Mouse (Mus musculus): ENCODE data around the gene Iqca. TPM values are rescaled to one million over a fixed set of nuclear protein-coding genes. Genes with fewer than 3 reads are reported as not detected.

The Iqca gene
- total RNA-seq, 2 experiments from 2014 or later, result 0.52 to 0.65 TPM

DNA sequence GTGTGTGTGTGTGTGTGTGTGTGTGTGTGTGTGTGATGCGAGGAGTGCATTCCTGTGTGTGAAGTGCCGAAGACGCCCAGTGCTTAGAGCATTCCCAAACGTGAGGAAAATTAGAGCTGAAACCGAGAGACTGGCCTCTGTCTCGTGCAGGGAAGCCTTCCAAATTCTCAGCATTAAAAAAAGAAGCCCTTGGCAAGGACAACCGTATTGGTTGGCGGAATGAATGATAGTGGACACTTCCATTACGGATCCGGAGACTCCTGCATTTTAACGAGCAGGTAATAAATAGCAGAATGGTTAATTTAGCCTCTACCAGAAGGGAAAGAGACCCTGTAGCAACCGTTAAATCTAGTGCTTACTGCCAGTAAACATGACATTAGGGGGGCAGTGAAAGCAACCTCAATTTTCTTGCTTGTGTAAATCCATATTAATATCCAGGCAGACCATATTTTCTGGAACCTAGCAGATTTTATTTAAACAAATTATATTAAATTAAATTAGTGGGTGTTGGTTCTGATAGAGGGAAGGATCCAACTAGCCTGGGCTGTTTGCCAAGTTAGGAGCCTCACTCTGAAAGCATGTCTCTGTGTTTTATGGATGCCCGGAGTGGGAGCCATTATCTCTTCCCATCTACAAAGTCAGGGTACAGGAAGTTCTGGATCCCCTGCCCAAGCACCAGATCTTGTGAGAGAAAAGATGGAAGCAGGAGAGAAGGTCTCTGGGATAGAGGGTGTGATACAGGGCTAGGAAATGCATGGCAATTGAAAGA is 81.2 kb downstream of the Iqca start:
- no peak for DNase-seq (ENCODE audit: low spot score in 2 of 2)

DNA sequence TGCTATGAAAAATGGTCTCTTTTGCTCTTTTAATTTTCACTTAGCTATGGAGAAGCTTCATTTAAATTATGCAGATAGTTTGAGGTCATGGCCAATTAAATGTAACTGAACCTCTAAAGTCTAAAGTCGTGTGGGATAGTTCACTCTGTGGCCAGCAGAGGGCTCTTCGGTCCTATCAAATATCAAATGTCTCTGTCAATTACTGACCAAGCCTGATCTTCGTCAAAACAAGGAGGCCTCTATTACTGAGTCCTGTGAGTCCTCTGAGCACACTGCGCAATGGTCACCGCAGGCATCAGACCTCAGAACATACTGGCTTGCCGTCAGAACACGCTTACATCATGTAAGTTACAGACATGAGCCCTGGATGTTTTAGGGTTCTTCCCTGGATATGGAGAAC is 92.6 kb downstream of the Iqca start:
- peak; percentile 56 to 59 for DNase-seq (ENCODE audit: low spot score in 2 of 2)

DNA sequence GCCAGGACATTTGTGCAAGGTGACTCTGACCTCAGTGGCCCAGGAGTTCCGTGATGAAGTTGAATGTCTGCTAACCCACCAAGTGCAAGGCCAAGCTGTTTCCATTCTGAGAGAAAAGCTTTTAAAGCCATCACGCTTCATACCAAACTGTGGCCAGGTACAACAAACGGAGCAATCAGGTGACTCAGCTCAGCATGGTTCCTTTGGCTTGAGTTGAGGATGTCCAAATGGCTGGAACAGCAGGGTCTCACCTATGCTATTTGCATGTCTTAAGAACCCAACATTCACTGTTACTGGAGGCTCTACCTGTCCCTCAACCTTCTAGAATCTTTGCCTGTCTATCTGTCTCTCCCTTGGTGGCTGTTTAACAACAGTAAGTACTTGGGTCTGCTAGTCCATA is 93.1 kb downstream of the Iqca start:
- no peak for DNase-seq (ENCODE audit: low spot score in 2 of 2)

DNA sequence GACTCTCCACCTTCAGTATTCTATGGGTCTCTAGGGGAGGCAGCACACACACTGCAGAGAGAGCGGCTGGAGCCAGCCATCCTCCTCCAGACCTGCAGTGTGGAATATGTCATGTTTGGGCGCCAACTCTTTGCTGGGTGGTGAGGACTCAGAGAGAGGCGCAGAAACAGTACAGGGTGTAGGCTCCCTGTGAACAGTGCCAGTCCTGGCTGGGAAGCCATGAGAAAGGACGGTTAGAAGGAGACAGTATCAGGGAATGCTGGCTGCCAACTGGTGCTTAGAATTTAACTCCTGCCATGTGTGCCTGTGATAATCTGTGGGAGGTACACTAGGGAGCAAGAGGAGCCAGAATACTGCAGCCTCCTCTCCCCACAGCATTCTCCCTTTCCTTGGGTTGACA is 98.2 kb downstream of the Iqca start:
- DNase-seq (ENCODE audit: low spot score in 2 of 2), result peak; percentile 46 to 64

DNA sequence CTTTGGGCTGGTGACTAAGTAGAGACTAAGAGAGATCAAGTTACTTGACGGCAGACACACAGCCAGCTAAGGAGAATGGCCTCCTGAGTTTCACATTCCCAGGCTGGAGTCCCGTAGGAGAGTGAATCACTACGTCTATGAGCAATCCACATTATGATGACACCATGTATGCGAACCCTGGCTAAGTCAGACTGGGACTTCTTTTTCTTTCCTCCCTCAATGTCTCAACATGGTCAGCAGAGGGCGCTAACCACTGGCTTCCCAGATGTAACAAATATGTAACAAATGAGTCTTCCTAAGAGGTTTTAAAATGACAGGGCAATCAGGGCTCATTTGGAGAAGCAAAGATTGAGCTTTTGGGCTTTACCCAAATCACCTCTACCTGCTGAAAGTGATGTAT is 101.9 kb downstream of the Iqca start:
- peak; percentile 59 to 70 for DNase-seq (ENCODE audit: low spot score in 2 of 2)

DNA sequence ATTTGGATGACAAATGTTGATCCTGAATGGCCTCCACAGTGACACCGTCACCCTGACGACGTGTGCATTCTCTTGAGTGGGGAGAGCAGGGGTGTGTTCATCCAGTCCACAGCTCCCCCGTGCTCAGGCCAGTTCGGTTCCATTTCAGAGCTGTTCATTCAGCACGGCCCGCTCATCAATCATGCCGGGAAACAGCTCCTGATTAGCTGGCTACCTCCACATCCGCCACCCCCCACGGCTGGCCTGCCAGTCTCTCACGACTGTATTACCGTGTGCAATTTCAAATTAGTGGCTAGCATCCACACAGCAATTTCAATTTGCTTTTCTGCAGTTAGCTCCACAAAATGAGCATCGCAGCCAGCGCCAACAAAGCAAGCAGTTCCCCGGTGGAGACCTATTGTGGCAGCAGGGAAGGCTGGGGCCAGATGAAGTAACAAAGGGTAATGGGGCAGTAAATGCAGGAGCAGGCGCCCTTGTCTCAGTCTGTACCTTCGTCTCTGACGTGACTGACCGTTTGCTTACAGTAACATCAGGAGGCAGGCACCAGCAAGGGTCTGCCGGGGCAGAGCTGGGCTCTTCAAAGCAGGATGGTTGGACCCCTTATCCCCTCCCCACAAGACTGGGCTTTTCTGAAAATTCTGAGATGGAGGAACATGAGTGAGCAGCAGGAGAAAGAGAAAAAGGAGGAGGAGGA is 103.0 kb downstream of the Iqca start:
- no peak for DNase-seq (ENCODE audit: low spot score in 2 of 2)

DNA sequence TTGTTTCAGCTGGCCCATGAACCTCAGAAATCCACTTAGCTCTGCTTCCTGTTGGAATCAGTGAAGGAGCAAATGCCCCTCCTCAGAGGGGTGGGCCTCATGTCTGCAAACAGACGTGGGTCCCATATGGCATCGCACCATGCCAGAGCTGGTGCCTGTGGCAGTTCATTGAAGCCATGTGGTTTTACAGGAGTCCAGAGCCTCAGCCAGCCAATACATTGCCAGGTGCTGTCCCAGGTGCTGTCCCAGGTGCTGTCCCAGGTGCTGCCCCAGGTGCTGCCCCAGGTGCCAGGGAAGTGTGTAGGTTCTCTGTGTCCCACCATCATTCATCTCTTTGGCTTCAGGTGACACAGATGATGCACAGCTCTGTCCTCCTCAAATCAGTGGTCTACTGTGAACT is 124.9 kb downstream of the Iqca start:
- no peak for DNase-seq (ENCODE audit: low spot score in 2 of 2)

DNA sequence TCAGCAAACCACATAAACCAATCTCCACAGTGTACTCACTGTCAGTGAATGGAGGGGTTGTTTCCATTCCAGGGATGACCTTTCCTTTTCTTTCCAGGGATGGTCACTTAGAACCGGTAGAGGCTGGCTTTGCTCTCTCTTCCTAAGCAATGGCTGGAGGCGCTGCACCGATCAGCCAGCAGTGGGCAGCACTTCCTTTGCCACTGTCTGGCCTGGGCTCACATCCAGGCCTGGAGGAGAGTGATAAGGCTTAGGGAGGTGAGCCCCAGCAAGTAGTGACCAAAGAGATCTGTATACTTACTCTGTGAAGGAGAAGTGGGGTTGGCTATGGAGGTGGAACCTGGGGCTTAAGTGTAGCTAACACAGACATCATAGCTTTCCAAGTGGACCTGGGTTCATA is 126.3 kb downstream of the Iqca start:
- peak; percentile 19 to 25 for DNase-seq (ENCODE audit: low spot score in 2 of 2)

DNA sequence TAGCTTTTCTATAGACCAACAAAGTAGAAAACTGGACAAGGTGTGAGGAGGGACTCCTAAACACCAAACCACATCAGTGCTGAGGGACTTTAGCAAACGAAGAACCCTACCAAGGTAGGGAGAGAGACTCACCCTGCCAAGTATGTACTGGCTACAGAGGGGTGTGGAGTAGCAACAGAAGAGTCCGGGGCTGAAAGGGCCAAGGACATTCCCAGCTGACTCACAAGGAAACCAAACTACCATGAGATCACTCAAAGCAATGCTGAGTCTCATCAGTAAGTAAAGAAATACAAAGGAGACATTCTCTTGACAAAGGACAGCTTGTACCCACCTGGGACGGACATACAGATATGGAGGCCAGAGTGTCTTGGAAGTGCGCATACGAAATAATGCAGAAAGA is 132.9 kb downstream of the Iqca start:
- DNase-seq (ENCODE audit: low spot score in 2 of 2), result no peak

DNA sequence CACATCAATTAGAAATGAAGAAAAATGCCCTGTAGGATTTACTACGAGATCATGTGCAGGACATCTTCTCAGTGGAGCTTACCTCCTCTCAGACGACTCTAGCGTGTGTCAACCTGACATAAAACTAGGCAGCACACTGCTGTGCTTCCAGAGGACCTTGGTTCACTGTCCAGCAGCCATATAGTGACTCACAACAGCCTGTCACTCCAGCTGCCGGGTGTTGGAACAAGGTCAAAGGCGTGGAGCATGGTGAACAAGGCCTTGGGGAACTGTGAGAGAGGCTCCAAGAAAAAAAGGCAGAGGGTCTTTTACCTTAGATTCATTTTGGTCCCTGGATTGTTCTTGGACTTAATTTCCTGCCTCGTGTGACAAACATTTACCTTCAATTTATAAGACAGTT is 135.1 kb downstream of the Iqca start:
- DNase-seq (ENCODE audit: low spot score in 2 of 2), result no peak

DNA sequence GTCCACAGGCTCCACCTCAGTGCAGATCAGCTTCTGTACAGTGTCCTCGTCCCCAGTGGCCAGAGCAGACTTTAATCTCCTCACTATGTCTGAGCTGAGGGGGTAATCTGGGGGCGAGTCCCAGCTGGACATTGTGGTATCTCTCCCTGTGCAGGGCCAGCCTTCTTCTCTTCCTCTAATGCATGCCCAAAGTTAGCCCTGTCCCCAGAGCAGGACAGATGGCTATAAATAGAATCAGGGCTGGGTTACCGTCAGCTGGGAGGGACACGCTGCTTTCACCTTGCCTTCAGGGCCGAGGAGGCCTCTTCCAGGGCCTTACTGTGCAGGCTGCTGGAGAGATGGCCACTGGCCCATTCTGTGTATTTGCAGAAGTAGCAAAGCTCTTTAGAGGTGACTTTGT is 138.8 kb downstream of the Iqca start, which contains the start of gene Asb18:
TSS of gene Asb18 (minus strand) at position 221 of the 400 bp plus-strand sequence.
- no peak for DNase-seq (ENCODE audit: low spot score in 2 of 2)

DNA sequence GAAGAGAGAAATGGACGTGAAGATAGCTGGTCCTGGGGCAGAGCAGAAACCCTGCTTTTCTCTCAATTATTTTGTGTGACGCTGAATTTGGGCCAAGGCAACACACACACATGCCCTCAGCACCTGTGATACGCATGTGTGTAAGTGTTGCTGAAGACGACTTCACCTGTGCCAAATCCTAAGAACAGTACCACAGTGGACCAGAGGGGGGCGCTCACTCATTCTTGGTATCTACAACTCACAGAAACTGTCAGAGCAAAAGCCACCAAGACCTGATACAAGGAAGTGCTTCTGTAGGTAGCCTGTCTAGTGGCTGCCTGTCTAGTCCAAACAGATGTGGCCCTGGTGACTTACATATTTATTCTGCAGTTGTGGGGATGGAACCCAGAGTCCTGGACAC is 139.9 kb downstream of the Iqca start:
- DNase-seq (ENCODE audit: low spot score in 2 of 2), result no peak

DNA sequence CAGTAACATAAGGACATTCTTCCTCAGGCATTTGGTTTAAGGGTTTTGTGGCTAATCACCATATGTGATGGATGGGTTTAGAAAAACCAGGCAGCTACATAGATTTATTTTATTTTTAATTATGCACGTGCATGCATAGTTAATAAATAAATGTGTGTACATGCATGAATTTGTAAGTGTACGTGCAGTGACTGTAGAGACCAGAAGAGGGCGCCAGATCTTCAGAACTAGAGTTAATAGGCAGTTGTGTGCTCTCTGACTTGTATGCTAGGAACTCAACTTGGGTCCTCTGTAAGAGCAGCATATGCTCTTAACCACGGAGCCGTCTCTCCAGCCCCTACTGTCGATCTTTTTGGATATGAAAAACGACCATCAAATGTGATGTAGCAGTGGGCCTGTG is 140.4 kb downstream of the Iqca start:
- no peak for DNase-seq (ENCODE audit: low spot score in 2 of 2)

DNA sequence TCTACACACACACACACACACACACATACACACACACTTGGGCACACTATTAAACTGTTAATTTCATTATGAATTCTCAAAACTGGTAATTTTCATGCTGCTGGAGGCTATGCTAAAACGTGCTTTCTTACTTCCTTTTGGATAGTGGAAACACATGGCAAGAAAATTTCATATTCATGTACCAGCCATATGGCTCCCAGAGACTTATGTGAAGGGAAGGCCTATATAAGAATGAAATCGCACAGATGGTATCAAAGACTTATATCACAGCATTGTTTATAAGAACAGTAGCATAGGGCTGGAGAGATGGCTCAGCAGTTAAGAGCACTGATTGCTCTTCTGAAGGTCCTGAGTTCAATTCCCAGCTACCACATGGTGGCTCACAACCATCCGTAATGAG is 141.0 kb downstream of the Iqca start:
- no peak for DNase-seq (ENCODE audit: low spot score in 2 of 2)

DNA sequence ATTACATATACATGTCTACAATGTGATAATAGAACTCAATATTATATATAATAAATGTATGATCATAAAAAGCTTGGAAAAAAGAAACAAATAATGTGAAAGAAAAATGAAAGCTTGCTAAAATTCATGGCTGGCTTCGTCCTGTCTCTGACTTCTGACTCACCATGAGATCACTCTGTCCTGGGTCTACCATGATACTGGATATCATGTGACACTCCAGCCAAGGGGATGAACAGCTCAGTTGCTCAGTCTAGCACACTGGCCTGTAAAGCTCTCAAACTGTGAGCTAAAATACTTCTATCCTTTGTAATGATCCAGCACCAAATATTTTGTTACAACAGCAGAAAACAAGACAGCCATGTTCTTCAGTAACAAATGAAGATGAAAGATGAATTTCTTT is 143.1 kb downstream of the Iqca start:
- DNase-seq (ENCODE audit: low spot score in 2 of 2), result no peak

DNA sequence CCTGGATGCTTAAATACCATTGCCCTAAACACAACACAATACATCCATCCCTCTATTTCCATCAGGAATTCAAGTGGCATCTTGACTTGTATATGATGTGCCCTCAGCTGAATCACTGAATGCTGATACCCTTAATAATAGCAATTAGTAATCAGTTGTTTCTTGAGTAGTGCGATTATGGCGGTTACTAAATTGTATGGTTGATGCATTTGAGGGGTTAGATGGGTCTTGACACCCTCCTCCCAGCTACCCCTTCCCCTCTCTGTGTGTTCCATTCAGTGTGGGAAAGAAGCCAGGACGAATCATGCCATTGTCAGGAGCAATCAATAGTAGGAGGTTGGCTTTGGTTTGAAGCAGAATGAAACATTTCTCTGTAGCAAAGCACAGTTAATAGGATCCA is 144.0 kb downstream of the Iqca start:
- no peak for DNase-seq (ENCODE audit: low spot score in 2 of 2)

DNA sequence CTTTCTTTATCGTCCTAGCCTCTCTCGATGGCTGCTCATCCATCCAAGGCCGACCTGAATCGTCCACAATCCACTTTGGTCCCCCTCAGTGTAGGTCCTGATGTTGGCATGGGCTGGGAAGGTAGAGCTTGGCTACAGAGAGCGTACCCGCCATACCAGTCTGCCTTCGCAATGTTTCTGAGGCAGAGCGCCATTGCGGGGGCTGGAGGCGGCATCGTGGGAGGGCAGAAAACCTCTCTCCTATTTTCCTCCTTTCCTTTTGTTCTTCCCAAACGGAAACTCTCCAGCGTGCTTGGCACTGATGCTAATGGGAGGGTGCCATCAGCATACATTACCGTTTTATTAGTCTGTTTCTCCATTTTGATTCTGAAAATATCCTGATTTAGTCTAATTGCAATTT is 146.5 kb downstream of the Iqca start:
- peak; percentile 13 to 48 for DNase-seq (ENCODE audit: low spot score in 2 of 2)

DNA sequence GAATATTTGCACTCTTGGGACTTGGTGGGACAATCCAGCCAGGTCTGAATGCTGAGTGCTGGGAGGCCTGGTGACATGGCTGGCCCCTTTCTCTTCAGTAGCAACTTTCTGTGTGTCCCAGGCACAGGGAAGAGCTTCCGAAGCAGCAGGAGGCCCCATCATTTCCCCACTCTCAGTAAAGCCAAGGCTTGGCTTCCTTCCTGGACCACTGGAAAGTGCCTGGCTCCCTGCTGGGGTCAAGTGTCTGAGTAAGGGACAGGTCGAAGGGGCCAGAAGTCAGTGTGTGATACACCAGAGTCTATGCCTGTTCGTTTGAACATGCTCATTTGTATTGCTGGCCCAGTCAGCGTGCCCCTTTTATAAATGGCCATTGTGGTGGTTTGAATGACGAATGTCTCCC is 152.2 kb downstream of the Iqca start:
- DNase-seq (ENCODE audit: low spot score in 2 of 2), result no peak

DNA sequence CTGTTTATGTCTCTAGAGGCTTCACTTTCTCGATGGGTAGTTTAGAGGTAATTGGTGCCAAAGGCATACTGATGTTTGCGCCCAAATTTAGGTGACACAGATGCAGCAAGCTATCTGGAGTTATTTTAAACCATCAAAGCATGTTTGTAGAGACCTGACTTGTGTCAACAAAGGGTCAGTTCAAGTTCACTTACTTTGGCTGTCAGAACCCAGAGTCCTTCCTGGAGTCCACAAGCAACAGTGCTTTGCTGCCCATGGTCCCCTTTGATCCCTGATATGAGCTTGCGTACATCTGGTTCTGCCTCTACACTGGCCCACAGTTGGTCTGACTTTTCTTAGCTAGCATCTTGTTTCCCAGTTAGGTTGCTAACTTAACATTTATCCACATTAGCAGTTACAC is 153.3 kb downstream of the Iqca start:
- DNase-seq (ENCODE audit: low spot score in 2 of 2), result no peak

DNA sequence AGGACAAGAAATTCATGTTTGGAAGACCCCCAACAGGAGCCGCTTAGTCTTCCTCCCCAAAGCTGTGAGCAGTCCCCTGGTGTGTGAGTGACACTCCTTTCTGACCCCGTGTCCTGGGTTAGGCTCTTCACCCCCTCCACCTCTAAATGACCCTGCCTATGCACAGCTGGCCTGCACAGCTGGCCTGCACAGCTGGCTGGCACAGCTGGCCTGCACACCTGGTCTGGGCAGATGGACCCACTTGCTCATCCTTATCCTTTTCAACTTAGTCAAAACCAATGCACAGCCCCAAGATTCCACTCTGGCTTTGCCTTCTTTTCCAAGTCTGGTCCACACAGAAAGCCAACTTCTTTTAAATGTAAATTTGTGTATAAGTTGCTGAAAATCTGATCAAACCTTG is 154.5 kb downstream of the Iqca start:
- DNase-seq (ENCODE audit: low spot score in 2 of 2), result no peak

DNA sequence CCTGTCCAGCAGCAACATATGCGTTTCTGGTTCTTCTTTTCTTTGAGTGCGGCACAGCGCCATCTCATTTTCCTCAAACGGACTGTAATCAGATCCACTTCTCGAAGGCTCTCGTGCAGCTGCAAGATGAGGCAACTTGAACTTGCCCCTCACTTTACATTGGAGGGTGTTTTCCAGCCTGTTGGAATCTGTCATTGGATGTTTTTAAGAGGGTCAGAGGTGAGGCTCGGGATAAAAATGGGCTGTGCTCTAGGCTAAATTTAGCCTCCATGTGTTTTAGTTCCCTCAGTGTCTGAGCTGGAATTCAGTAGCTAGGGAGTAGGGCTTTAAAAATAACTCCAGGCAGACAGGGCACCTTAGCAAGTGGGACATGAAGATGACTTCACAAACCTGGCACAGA is 155.1 kb downstream of the Iqca start:
- DNase-seq (ENCODE audit: low spot score in 2 of 2), result no peak

DNA sequence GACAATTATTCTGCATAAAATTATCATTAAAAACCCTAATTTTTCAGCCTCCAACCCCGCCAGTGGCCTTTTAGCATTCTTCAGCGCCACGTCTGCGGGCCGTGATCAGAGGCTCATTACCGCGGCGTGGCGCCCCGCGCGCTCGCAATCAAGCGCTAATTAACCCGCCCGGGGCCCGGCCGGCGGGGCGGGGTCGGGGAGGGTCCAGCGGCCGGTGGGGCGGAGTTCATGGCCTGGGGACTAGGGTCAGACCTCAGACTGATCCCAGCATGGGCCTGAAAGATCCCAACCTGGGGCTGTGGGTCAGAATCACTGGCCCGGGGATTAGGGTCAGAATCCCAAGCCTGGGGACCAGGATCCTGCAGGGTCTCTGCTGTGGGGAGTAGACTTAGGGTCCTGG is 160.9 kb downstream of the Iqca start:
- no peak for DNase-seq (ENCODE audit: low spot score in 2 of 2)

Measured in left cerebral cortex, adult 18-20 months (tissue).